Mouse (Mus musculus): ENCODE measurements around the gene 4930562C15Rik. TPM values are rescaled to one million over a fixed set of nuclear protein-coding genes. Genes with fewer than 3 reads are reported as not detected.

The 4930562C15Rik gene
- polyA plus RNA-seq, 1 experiment: 0.14 TPM

DNA sequence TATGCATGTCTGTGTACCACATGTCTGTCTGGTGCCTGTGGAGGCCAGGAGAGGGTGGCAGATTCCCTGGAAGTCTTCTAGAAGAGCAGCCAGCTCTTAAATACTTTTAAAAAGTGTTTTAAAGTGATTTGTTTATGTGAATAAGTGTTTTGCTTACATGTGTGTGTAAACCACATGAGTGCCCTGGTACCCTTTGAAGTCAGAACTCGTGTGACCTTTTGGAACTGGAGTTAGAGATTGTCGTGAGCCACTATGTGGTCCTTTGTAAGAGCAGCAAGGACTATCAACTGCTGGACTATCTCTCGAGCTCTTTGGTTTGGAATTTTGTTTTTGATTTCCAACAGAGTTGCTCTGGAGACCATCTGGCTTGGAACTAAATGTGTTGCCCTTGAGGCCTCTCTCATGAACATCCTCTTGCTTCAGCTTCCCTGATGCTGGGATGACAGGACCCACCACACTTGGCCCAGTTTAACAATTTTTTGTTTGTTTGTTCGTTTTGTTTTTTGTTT is 55.0 kb downstream of the 4930562C15Rik start:
- TF ChIP-seq MYOG (IDR thresholded peaks at IDR 0.05; ENCODE audit: control insufficient read depth, extremely low read depth, insufficient read length) (no peak), CEBPB (IDR thresholded peaks at IDR 0.05; ENCODE audit: low read depth) (no peak), FOSL1 (IDR thresholded peaks at IDR 0.05; ENCODE audit: insufficient read depth, low read length, poor library complexity, severe bottlenecking) (no peak), USF1 (IDR thresholded peaks at IDR 0.05; ENCODE audit: low read depth) (no peak), CTCF (IDR thresholded peaks at IDR 0.05; ENCODE audit: control insufficient read depth, insufficient read depth, insufficient read length) (no peak), MAX (IDR thresholded peaks at IDR 0.05) (no peak), MYOD1 (IDR thresholded peaks at IDR 0.05; ENCODE audit: control insufficient read depth, insufficient read length, low read depth) (no peak)
- Histone ChIP-seq H3K79me2 (ENCODE audit: control insufficient read depth, insufficient read depth) (peaks cover 40% of the 10 kb centered on the region), H3ac (ENCODE audit: control insufficient read depth, insufficient read length, low read depth) (no peak overlapping the region), H3K36me3 (ENCODE audit: control insufficient read depth, insufficient read depth) (no peaks in the 10 kb centered on the region), H3K79me3 (ENCODE audit: low read depth) (peaks cover 9% of the 10 kb centered on the region), H3K27me3 (ENCODE audit: control insufficient read depth, insufficient read depth, insufficient read length) (no peaks in the 10 kb centered on the region), H3K4me3 (ENCODE audit: insufficient read depth, poor library complexity, severe bottlenecking) (no peak overlapping the region)

DNA sequence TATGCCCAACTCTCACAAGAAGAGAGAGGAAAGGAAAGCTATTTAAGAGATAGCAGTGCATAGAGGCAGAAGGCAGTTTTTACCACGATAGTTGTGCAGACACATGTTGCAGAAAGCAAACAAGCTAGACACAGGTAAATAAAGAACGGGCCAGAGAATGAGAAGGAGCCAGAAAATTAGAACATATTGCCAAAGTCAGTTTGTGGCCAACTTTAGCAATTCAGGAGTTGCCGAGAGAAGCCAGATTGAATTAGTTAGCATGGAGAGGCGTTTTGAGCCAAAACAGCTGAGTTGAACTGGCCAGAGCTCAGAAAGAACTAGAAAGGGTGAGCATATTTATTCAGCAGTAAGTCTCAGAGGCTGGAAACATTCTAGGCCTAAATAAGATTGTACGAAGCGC is 57.0 kb downstream of the 4930562C15Rik start:
- Histone ChIP-seq H3K27me3 (ENCODE audit: control insufficient read depth, insufficient read depth, insufficient read length) (no peaks in the 10 kb centered on the region), H3K79me2 (ENCODE audit: control insufficient read depth, insufficient read depth) (peaks cover 30% of the 10 kb centered on the region), H3ac (ENCODE audit: control insufficient read depth, insufficient read length, low read depth) (no peak overlapping the region), H3K79me3 (ENCODE audit: low read depth) (peaks cover 11% of the 10 kb centered on the region), H3K36me3 (ENCODE audit: control insufficient read depth, insufficient read depth) (no peaks in the 10 kb centered on the region), H3K4me3 (ENCODE audit: insufficient read depth, poor library complexity, severe bottlenecking) (no peak overlapping the region)
- TF ChIP-seq MYOG (IDR thresholded peaks at IDR 0.05; ENCODE audit: control insufficient read depth, extremely low read depth, insufficient read length) (no peak), FOSL1 (IDR thresholded peaks at IDR 0.05; ENCODE audit: insufficient read depth, low read length, poor library complexity, severe bottlenecking) (no peak), USF1 (IDR thresholded peaks at IDR 0.05; ENCODE audit: low read depth) (no peak), CEBPB (IDR thresholded peaks at IDR 0.05; ENCODE audit: low read depth) (no peak), CTCF (IDR thresholded peaks at IDR 0.05; ENCODE audit: control insufficient read depth, insufficient read depth, insufficient read length) (no peak), MAX (IDR thresholded peaks at IDR 0.05) (no peak), MYOD1 (IDR thresholded peaks at IDR 0.05; ENCODE audit: control insufficient read depth, insufficient read length, low read depth) (no peak)

DNA sequence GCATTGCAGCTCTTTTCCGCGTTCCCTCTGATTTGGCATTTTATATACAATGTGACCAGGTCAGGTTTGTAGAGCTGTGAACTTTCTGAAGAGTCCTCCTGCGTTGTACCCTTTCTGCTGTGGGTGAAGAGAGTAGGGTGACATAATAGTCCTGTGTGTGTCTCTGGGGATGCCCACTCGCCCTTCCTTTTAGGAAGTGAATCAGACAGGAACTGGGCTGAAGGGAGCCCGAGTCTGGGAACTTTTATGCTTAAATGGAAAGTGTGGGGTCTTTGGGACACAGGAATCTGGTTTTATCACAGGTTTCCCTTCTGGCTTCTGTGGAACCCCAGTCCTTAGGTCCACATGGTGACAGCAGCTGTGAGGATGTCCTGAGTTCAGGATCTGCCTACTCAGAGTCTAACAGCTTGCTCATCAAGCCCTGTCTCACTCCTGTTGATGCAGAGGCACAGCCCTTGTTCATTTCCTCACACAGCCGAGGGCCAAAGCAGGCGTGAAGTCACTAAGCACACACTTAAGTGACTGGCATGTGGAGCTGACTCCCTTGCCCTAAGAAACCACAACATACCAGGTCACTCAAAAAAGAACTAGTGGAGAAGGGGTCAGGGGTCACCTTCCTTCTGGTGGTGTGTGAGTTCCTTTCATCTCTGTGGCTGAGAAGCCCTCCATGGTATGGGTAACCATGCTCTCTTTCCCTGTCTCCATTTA is 59.1 kb downstream of the 4930562C15Rik start:
- Histone ChIP-seq H3K36me3 (ENCODE audit: control insufficient read depth, insufficient read depth) (no peaks in the 10 kb centered on the region), H3ac (ENCODE audit: control insufficient read depth, insufficient read length, low read depth) (no peak overlapping the region), H3K79me2 (ENCODE audit: control insufficient read depth, insufficient read depth) (peaks cover 9% of the 10 kb centered on the region), H3K79me3 (ENCODE audit: low read depth) (peaks cover 11% of the 10 kb centered on the region), H3K27me3 (ENCODE audit: control insufficient read depth, insufficient read depth, insufficient read length) (no peaks in the 10 kb centered on the region), H3K4me3 (ENCODE audit: insufficient read depth, poor library complexity, severe bottlenecking) (no peak overlapping the region)
- no peak for TF ChIP-seq MAX (IDR thresholded peaks at IDR 0.05)
- TF ChIP-seq USF1 (IDR thresholded peaks at IDR 0.05; ENCODE audit: low read depth): no peak
- TF ChIP-seq FOSL1 (IDR thresholded peaks at IDR 0.05; ENCODE audit: insufficient read depth, low read length, poor library complexity, severe bottlenecking): no peak
- no peak for TF ChIP-seq CEBPB (IDR thresholded peaks at IDR 0.05; ENCODE audit: low read depth)
- no peak for TF ChIP-seq CTCF (IDR thresholded peaks at IDR 0.05; ENCODE audit: control insufficient read depth, insufficient read depth, insufficient read length)
- TF ChIP-seq MYOG (IDR thresholded peaks at IDR 0.05; ENCODE audit: control insufficient read depth, extremely low read depth, insufficient read length): no peak
- TF ChIP-seq MYOD1 (IDR thresholded peaks at IDR 0.05; ENCODE audit: control insufficient read depth, insufficient read length, low read depth): no peak

DNA sequence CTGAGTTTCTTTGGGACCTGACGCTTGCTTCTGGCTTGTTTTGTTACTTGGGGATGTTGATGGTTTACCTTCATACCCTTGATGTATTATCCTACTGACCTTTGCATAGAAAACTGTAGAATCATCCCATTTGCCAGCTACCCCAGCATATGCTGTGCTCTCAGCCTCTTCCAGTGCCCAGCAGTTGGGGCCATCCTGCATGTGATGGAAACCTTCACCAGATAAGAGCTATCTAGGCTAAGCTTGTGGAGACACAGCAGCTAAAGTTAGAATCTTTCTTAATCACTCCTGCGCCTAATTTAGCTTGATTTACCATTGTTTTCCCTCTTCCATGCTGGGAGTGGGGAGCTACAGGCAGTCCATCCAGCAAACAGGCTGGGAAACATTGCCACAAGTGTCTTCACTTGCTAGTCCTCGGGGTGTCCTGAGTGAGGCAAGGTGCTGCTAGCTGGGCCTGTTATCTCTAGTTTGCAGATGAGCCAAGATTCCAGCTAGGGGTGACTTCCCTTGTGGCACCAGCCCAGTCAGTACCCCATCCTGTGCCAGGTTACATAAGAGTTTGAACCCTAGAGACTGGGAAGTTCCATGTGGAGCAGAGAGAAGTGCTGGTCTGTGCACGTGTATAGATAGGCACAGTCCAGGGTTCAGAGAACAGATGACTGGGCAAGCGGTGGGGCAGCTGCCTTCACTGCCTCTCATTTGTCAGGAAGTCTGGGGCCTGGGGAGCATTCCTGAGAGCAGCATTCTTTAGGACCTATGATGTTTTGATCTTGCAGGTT is 61.2 kb downstream of the 4930562C15Rik start:
- H3K36me3 ChIP-seq (ENCODE audit: control insufficient read depth, insufficient read depth): no peaks in the 10 kb centered on the region
- H3K4me3 ChIP-seq (ENCODE audit: insufficient read depth, poor library complexity, severe bottlenecking): no peak overlapping the region
- H3K79me3 ChIP-seq (ENCODE audit: low read depth): peaks cover 9% of the 10 kb centered on the region
- H3K27me3 ChIP-seq (ENCODE audit: control insufficient read depth, insufficient read depth, insufficient read length): no peaks in the 10 kb centered on the region
- H3K79me2 ChIP-seq (ENCODE audit: control insufficient read depth, insufficient read depth): peaks cover 5% of the 10 kb centered on the region
- H3ac ChIP-seq (ENCODE audit: control insufficient read depth, insufficient read length, low read depth): no peak overlapping the region
- TF ChIP-seq MAX (IDR thresholded peaks at IDR 0.05) (no peak), USF1 (IDR thresholded peaks at IDR 0.05; ENCODE audit: low read depth) (no peak), MYOD1 (IDR thresholded peaks at IDR 0.05; ENCODE audit: control insufficient read depth, insufficient read length, low read depth) (no peak), MYOG (IDR thresholded peaks at IDR 0.05; ENCODE audit: control insufficient read depth, extremely low read depth, insufficient read length) (no peak), CTCF (IDR thresholded peaks at IDR 0.05; ENCODE audit: control insufficient read depth, insufficient read depth, insufficient read length) (no peak), CEBPB (IDR thresholded peaks at IDR 0.05; ENCODE audit: low read depth) (no peak), FOSL1 (IDR thresholded peaks at IDR 0.05; ENCODE audit: insufficient read depth, low read length, poor library complexity, severe bottlenecking) (no peak)

DNA sequence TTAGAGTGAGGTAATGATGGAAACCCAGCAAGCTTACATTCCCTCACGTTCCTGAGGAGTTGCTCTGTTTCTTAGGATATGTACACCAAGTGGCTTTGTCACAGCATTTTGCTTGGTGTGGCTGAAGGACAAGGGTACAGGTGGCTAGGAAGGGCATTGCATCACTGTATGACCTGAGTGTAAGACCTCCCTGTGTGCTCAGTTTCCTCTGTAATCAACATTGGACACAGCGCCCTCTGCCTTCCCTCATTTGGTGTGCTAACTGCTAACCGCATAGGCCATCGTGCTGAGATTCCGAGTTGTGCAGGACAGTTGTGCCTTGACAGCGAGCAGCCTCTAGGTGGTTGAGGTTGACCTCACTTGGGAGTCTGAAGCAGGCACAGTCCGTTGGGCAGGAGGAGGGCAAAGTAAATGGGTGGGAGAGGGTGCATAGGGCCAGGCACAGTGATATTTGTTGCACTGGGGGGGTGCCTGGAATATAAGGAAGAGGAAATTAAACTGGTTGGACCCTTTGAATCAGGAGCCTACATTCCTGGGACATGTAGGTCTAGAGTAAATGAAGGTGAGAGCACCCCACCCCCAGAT is 62.0 kb downstream of the 4930562C15Rik start:
- Histone ChIP-seq H3K4me3 (ENCODE audit: insufficient read depth, poor library complexity, severe bottlenecking) (no peak overlapping the region), H3K79me3 (ENCODE audit: low read depth) (peaks cover 9% of the 10 kb centered on the region), H3K27me3 (ENCODE audit: control insufficient read depth, insufficient read depth, insufficient read length) (no peaks in the 10 kb centered on the region), H3ac (ENCODE audit: control insufficient read depth, insufficient read length, low read depth) (no peak overlapping the region), H3K79me2 (ENCODE audit: control insufficient read depth, insufficient read depth) (peaks cover 5% of the 10 kb centered on the region), H3K36me3 (ENCODE audit: control insufficient read depth, insufficient read depth) (no peaks in the 10 kb centered on the region)
- no peak for TF ChIP-seq MAX (IDR thresholded peaks at IDR 0.05)
- no peak for TF ChIP-seq CTCF (IDR thresholded peaks at IDR 0.05; ENCODE audit: control insufficient read depth, insufficient read depth, insufficient read length)
- no peak for TF ChIP-seq MYOD1 (IDR thresholded peaks at IDR 0.05; ENCODE audit: control insufficient read depth, insufficient read length, low read depth)
- no peak for TF ChIP-seq FOSL1 (IDR thresholded peaks at IDR 0.05; ENCODE audit: insufficient read depth, low read length, poor library complexity, severe bottlenecking)
- TF ChIP-seq CEBPB (IDR thresholded peaks at IDR 0.05; ENCODE audit: low read depth): no peak
- TF ChIP-seq MYOG (IDR thresholded peaks at IDR 0.05; ENCODE audit: control insufficient read depth, extremely low read depth, insufficient read length): no peak
- no peak for TF ChIP-seq USF1 (IDR thresholded peaks at IDR 0.05; ENCODE audit: low read depth)

Data from C2C12 (cell line).